Mouse (Mus musculus) cerebellum, adult 2 months (tissue): Measurements from ENCODE around the gene Slc10a1.

Experiments used
- CTCF ChIP-seq: fragments of 200-500 bp; IDR thresholded peaks from 2 replicates; pipeline ENCODE4 v1.5.1; 2011; ENCODE audit warnings: low read depth, mild to moderate bottlenecking, control low read depth, low read length, moderate library complexity, borderline replicate concordance; ENCODE audit not compliant: insufficient read depth
- POLR2A ChIP-seq: fragments of 200-500 bp; IDR thresholded peaks from 2 replicates; pipeline ENCODE4 v1.6.1; 2011; ENCODE audit warnings: low read length, control low read depth, borderline replicate concordance; ENCODE audit not compliant: insufficient read depth

- no peak for TF ChIP-seq CTCF
- TF ChIP-seq POLR2A, result no peak
Measured at GRCm38 (mm10) chr12:80932865-80933264, 35.6 kb downstream of the Slc10a1 start.
